Mouse (Mus musculus): ENCODE measurements around the gene Uaca.

DNA sequence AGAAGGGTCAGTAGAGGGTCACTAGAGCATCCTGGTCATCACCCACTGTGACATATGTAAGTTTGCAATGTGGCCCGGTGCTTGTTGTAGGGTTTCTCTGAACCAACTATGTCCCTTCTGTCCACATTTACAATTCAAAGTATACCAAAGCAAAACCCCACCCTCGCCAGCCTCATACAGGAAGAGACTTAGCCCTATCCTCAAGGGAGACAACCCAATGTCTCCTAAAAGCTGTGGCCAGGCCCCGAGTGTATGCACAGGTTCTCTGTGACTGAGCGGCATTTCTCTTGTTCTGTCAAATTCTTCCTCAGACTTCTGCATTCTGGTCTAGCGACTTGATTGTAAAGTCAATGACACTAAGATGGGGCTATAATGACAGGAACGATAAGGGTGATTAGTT lies 99.2 kb downstream of the Uaca start:
- TF ChIP-seq CTCF (IDR thresholded peaks at IDR 0.05; ENCODE audit: extremely low read depth, insufficient read depth, low read length) (no peak), POLR2A (IDR thresholded peaks at IDR 0.05; ENCODE audit: extremely low read depth, insufficient read depth, low read length) (no peak)
